Mouse (Mus musculus) forebrain, embryonic 14.5 days (tissue): ENCODE data around the gene Nek6. TPM values are rescaled to one million over a fixed set of nuclear protein-coding genes. Genes with fewer than 3 reads are reported as not detected.

Source experiments
- ATAC-seq: fragments of 200-750 bp; cut with Nextera tagmentation; 2 replicates; pipeline ENCODE4 v1.8.0; 2017; ENCODE audit warnings: mild to moderate bottlenecking, moderate library complexity
- DNase-seq: peaks from one replicate; pipeline ENCODE4 v3.0.0-alpha.2; 2015; ENCODE audit warnings: low spot score
- H3K27ac ChIP-seq: fragments of 300-500 bp; sonication (generic); 2 replicates; pipeline ENCODE4 v1.5.1; 2014; ENCODE audit warnings: low read depth, mild to moderate bottlenecking, control low read depth, low read length, moderate library complexity
- H3K27me3 ChIP-seq: fragments of 300-500 bp; sonication (generic); replicated peaks from 2 replicates; pipeline ENCODE4 v1.6.1; 2014; ENCODE audit warnings: low read length, control low read depth, mixed read lengths; ENCODE audit not compliant: control insufficient read depth, insufficient read depth
- H3K36me3 ChIP-seq: fragments of 300-500 bp; sonication (generic); 2 replicates; pipeline ENCODE4 v1.6.1; 2014; ENCODE audit warnings: low read length, control low read depth; ENCODE audit not compliant: control insufficient read depth, insufficient read depth
- H3K4me1 ChIP-seq: fragments of 300-500 bp; sonication (generic); 2 replicates; pipeline ENCODE4 v1.6.1; 2014; ENCODE audit warnings: antibody characterized with exemption, low read length, control low read depth; ENCODE audit not compliant: control insufficient read depth, insufficient read depth
- H3K4me2 ChIP-seq: fragments of 300-500 bp; sonication (generic); 2 replicates; pipeline ENCODE4 v1.6.1; 2014; ENCODE audit warnings: mild to moderate bottlenecking, control low read depth, low read length
- H3K4me3 ChIP-seq: fragments of 300-500 bp; sonication (generic); 2 replicates; pipeline ENCODE4 v1.5.1; 2014; ENCODE audit warnings: low read depth, low read length, control low read depth
- H3K9ac ChIP-seq: fragments of 300-500 bp; sonication (generic); 2 replicates; pipeline ENCODE4 v1.6.1; 2014; ENCODE audit warnings: mild to moderate bottlenecking, low read length, control low read depth, moderate library complexity
- H3K9me3 ChIP-seq: fragments of 300-500 bp; sonication (generic); replicated peaks from 2 replicates; pipeline ENCODE4 v1.6.1; 2016; ENCODE audit warnings: low read length, control low read depth, mixed read lengths; ENCODE audit not compliant: control insufficient read depth
- WGBS: fragments of 180-500 bp; shearing (Covaris S2); extraction: QIAGEN DNeasy Blood & Tissue Kit; methylation state at CpG from one replicate; pipeline ENCODE4 v1.1.7; 2014; 5-methylcytosine and 5-hydroxymethylcytosine counted together
- polyA plus RNA-seq: library from polyadenylated mRNA; unstranded; fragments of >200 nt; fragmentation: Nextera tagmentation; extraction: Ambion mirVana; gene quantifications from 2 replicates; pipeline ENCODE4 v1.2.1, GENCODE M21; 2014

The Nek6 gene
- polyA plus RNA-seq, 1 experiment from 2014 or later, result 96.7 TPM

DNA sequence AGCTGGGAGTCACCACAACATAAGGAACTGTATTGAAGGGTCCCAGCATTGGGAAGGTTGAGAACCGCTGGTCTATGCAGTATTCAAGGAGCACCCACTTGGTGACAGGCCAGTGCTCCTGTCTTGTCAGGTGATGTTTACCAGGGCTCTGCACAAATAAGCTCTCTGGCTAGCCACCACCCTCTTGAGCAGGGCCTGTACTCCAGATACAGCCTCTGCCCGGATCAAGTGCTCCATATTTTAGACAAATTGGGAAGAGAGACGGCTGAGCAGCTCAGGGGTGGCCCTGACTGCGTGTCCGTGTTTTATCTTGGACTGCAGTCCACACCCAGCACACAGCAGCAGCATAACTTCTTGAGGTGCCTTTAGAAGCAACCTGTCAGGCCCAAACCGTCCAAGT, 75.3 kb downstream of the Nek6 start:
- DNase-seq (no peak), ATAC-seq (no peak)
- no peaks in the 10 kb centered on the region for H3K9me3 ChIP-seq
- no peak overlapping the region for H3K4me3 ChIP-seq
- H3K9ac ChIP-seq, result no peak overlapping the region
- H3K4me2 ChIP-seq, result no peak overlapping the region
- H3K27me3 ChIP-seq, result no peaks in the 10 kb centered on the region
- peaks cover 27% of the 10 kb centered on the region for H3K4me1 ChIP-seq
- no peak overlapping the region for H3K27ac ChIP-seq
- peaks cover 46% of the 10 kb centered on the region for H3K36me3 ChIP-seq
- WGBS, result 71% methylated on average over 6 of the region's 6 CpGs

DNA sequence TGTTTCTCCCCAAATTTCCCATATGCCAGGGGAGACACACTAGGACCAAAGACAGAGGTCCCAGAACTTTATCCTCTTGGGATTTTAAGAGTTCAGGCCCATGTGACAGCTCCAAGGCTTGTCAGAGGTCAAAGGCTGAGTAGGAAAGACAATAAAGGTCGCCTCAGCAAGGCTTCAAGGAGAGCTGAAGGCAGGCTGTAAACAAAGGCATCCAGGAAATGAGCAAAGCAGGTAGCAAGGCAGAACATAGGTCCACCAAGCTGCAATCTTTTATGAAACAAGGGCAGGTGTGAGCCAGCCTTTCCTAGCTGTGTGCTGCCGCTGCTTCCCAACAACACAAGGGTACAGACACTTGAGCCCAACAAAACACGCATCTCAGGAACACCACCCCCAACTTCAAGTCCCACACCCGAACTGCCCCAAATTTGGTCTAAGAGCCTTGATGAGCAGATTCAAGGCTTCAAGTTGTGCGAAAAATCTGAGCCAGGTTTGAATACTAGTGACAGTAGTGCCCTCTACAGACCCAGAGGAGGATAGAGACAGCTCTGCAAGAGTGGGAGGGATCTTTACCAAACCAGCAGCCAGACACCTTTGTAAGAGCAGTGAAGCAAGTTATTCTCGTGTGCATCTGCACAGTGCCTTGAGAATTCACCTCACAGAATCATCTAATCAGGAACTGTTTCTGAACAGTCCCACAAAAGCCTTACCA, 80.5 kb downstream of the Nek6 start:
- 45% methylated on average over 6 of the region's 6 CpGs for WGBS
- H3K4me3 ChIP-seq, result no peak overlapping the region
- no peak overlapping the region for H3K4me2 ChIP-seq
- H3K4me1 ChIP-seq, result peaks cover 4% of the 10 kb centered on the region; the same call in 1 of the 2 replicates
- peak; percentile 80 for DNase-seq
- H3K27me3 ChIP-seq, result no peaks in the 10 kb centered on the region
- H3K27ac ChIP-seq, result peak overlapping the region; percentile 59; the same call in 1 of the 2 replicates
- peak overlapping the region; percentile 14; the same call in 1 of the 2 replicates for H3K9ac ChIP-seq
- H3K9me3 ChIP-seq, result no peaks in the 10 kb centered on the region
- ATAC-seq, result peak; percentile 79
- peaks cover 39% of the 10 kb centered on the region for H3K36me3 ChIP-seq

DNA sequence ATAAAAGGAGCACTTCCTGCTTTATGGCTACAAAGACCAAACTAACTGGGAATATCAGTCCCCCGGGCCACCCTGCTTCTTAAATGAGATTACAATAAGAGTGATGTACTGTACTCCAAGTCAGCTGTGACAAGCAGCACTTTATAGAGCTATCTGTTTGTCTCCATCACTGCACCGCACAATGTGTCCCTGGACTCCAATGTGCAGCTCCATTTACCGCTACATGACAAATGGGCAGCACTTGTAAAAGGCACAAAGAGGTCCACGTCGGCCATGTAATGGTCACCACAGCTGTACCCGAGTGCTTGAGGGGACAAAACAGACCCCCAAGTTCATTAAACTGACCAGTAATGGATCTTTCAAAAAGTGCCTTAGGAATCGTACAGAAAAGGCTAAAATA, 83.4 kb downstream of the Nek6 start:
- H3K9ac ChIP-seq, result no peak overlapping the region
- no peak for ATAC-seq
- H3K9me3 ChIP-seq, result no peaks in the 10 kb centered on the region
- peaks cover 4% of the 10 kb centered on the region; the same call in 1 of the 2 replicates for H3K4me1 ChIP-seq
- no peak overlapping the region for H3K4me2 ChIP-seq
- 66% methylated on average over 7 of the region's 7 CpGs for WGBS
- no peaks in the 10 kb centered on the region for H3K27me3 ChIP-seq
- H3K4me3 ChIP-seq, result no peak overlapping the region
- H3K27ac ChIP-seq, result no peak overlapping the region
- H3K36me3 ChIP-seq, result peaks cover 14% of the 10 kb centered on the region
- no peak for DNase-seq

DNA sequence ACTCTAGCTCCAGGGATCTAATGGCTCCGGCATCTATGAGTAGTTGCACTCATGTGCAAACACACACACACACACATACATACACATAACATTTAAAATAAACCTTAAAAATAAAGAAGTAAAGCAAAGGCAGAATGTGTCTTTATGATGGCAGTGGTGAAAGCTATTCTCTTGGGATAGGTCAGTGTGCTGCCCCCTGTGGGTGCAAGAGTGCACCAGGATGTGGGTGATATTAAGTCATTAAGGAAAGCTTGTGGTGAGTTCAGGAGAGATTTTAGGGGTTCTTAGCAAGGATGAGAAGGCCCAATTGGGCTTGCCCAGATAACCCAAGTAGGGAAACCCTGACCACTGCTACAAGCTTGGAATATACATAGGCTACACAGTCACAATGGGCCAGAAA, 86.5 kb downstream of the Nek6 start:
- Histone ChIP-seq H3K27ac (no peak overlapping the region), H3K36me3 (0 out of 2 replicates have a peak, but pooled peaks cover 6% of the 10 kb centered on the region), H3K4me3 (no peak overlapping the region), H3K4me1 (no peaks in the 10 kb centered on the region), H3K9me3 (no peaks in the 10 kb centered on the region), H3K9ac (no peak overlapping the region), H3K27me3 (no peaks in the 10 kb centered on the region), H3K4me2 (no peak overlapping the region)
- ATAC-seq (no peak), DNase-seq (no peak)
- 97% methylated on average over 1 of the region's 1 CpGs for WGBS

DNA sequence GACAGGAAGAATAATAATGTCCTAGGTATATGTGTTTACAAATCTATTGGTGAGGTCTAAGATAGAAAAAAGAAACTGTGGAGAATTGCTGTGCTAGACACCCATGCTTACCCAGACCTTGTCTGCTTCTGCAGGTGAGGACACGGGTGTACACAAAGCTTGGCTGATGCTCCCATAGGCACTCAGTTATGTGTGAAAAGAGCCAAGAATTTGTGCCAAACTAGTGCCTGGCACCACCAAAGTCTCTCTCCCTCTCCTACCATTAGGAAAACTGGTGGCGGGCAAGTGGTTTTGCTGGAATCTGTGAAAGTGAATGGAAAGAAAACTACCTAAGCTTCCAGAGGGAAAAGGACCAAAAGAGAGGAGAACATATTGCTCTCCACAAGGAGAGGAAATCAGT, 87.0 kb downstream of the Nek6 start:
- DNase-seq, result no peak
- H3K27ac ChIP-seq, result no peak overlapping the region
- no peak overlapping the region for H3K9ac ChIP-seq
- H3K36me3 ChIP-seq, result 0 out of 2 replicates have a peak, but pooled peaks cover 6% of the 10 kb centered on the region
- H3K4me1 ChIP-seq, result no peaks in the 10 kb centered on the region
- whole genome bisulfite sequencing, result 90% methylated on average over 2 of the region's 2 CpGs
- no peak for ATAC-seq
- no peak overlapping the region for H3K4me2 ChIP-seq
- no peaks in the 10 kb centered on the region for H3K27me3 ChIP-seq
- H3K9me3 ChIP-seq, result no peaks in the 10 kb centered on the region
- H3K4me3 ChIP-seq, result no peak overlapping the region

DNA sequence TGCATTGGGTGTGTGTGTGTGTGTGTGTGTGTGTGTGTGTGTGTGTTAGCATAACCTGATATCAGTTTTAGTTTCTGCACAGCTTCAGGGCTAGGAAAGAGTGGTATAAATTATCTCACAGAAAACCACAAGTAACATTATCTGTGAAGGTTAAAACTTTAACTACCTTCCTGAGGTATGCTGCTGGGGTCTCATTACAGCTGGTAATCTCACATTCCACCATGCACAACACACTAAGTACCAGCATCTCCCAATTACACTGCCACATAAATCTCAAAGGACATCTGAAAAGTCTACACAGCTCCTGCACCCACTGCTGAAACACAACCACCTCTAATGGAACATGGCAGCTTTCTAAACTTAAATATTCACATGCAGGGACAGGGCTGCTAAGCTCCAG, 89.4 kb downstream of the Nek6 start:
- Histone ChIP-seq H3K9me3 (no peaks in the 10 kb centered on the region), H3K36me3 (0 out of 2 replicates have a peak, but pooled peaks cover 6% of the 10 kb centered on the region), H3K4me3 (no peak overlapping the region), H3K4me2 (no peak overlapping the region), H3K4me1 (no peaks in the 10 kb centered on the region), H3K27ac (no peak overlapping the region), H3K27me3 (no peaks in the 10 kb centered on the region), H3K9ac (no peak overlapping the region)
- DNase-seq (no peak), ATAC-seq (no peak)

DNA sequence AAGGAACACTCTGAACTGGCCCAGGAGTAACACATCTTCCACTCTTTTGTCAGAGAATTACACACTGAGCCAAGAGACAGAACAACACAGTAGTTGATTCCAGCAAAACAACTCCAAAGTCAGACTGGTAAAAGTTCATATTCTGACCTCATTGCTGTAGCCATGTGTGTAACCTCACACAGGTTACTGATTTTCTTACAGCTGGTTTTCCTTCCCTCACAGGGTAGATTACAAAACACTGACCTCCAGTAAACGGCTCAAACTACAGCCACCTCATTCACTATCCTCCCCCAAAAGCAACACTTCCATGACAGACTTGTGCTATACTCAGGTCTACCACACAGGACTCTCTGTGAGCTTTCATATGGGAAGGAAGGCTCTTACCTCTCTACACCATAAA, 96.3 kb downstream of the Nek6 start:
- Histone ChIP-seq H3K4me2 (no peak overlapping the region), H3K9ac (no peak overlapping the region), H3K4me3 (no peak overlapping the region), H3K36me3 (peaks cover 12% of the 10 kb centered on the region; the same call in 1 of the 2 replicates), H3K27me3 (no peaks in the 10 kb centered on the region), H3K4me1 (peaks cover 20% of the 10 kb centered on the region), H3K9me3 (no peaks in the 10 kb centered on the region), H3K27ac (no peak overlapping the region)
- no peak for ATAC-seq
- WGBS, result 89% methylated on average over 1 of the region's 1 CpGs
- DNase-seq, result no peak

DNA sequence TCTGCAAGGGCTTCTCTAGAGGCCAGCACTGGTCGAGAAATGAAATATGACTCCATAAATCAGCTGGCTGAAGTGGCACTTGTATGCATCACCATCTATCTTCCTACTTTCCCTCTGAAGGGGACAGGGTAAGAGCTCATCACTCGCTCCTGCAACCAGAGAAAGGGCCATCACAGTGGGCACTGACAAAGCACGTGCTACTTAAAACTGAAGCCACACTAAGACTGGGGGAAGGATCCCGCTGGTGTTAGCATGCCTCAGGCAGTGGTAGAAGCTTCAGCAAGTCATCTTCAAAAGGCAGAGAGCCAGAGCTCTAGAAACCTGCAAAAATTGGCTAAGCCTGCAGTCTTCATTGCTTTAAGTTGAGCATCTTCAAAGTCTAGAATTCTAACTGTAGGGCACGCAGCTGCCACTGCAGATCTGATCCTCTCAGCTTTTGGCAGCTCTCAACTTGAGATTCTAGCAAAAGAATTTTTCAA, 97.4 kb downstream of the Nek6 start:
- peak; percentile 55 for DNase-seq
- Histone ChIP-seq H3K27ac (peak overlapping the region; percentile 66), H3K36me3 (peaks cover 12% of the 10 kb centered on the region; the same call in 1 of the 2 replicates), H3K4me3 (no peak overlapping the region), H3K4me1 (peaks cover 23% of the 10 kb centered on the region), H3K4me2 (peak overlapping the region; percentile 25; the same call in 1 of the 2 replicates), H3K9ac (no peak overlapping the region), H3K9me3 (no peaks in the 10 kb centered on the region), H3K27me3 (no peaks in the 10 kb centered on the region)
- peak; percentile 51 for ATAC-seq
- 46% methylated on average over 5 of the region's 5 CpGs for WGBS

DNA sequence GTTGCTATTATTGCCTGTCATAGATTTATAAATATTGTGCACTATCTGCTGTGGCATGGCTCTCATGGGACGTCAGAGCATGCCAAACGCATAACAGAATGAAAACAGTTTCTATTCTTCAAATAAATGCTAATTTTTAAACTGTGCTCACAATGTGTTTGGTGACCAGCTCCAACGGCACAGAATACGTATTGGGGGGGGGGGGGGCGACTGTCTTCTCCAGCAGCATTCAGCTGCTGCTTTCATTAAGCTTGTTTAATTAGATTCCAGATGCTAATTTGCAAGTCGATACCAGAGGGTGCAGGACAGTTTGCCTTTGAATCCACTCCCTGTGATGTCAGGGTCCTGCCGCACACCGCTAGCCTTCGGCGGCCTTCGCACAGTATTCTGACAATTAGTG, 97.9 kb downstream of the Nek6 start:
- WGBS, result 7% methylated on average over 11 of the region's 11 CpGs
- H3K9ac ChIP-seq, result no peak overlapping the region
- DNase-seq, result peak; percentile 70
- peaks cover 26% of the 10 kb centered on the region for H3K4me1 ChIP-seq
- peak overlapping the region; percentile 66 for H3K27ac ChIP-seq
- no peak overlapping the region for H3K4me3 ChIP-seq
- ATAC-seq, result peak; percentile 83
- H3K9me3 ChIP-seq, result no peaks in the 10 kb centered on the region
- H3K36me3 ChIP-seq, result peaks cover 12% of the 10 kb centered on the region; the same call in 1 of the 2 replicates
- peak overlapping the region; percentile 25; the same call in 1 of the 2 replicates for H3K4me2 ChIP-seq
- H3K27me3 ChIP-seq, result no peaks in the 10 kb centered on the region
